Mouse (Mus musculus) olfactory bulb, adult 2 months (tissue): ENCODE measurements at regions not wholly inside any gene's neighbourhood (a gene's known extent, or its start where the extent isn't known, plus 50 kb on each side); places are given as distances from the start of the nearest gene placed in this dataset.

Source experiments
- H3K27ac ChIP-seq: fragments of 200-500 bp; 2 replicates; pipeline ENCODE4 v1.5.1; 2012; ENCODE audit warnings: low read depth, low read length; ENCODE audit not compliant: insufficient read depth
- H3K4me1 ChIP-seq: fragments of 200-500 bp; 2 replicates; pipeline ENCODE4 v1.6.1; 2012; ENCODE audit warnings: low read length; ENCODE audit not compliant: control insufficient read depth, insufficient read depth
- H3K4me3 ChIP-seq: fragments of 200-500 bp; 2 replicates; pipeline ENCODE4 v1.5.1; 2012; ENCODE audit warnings: mild to moderate bottlenecking, low read depth, low read length, moderate library complexity; ENCODE audit not compliant: insufficient read depth
- CTCF ChIP-seq: fragments of 200-500 bp; IDR thresholded peaks from 2 replicates; pipeline ENCODE4 v1.5.1; 2012; ENCODE audit warnings: low read depth, mild to moderate bottlenecking, low read length, moderate library complexity; ENCODE audit not compliant: insufficient read depth
- POLR2A ChIP-seq: fragments of 200-500 bp; IDR thresholded peaks from 2 replicates; pipeline ENCODE4 v1.6.1; 2012; ENCODE audit warnings: mild to moderate bottlenecking, low read depth, low read length, moderate library complexity; ENCODE audit not compliant: insufficient read depth
- WGBS: fragments of 180-500 bp; shearing (Covaris S2); methylation state at CpG from one replicate; pipeline ENCODE4 v1.1.7; 2018; 5-methylcytosine and 5-hydroxymethylcytosine counted together

DNA sequence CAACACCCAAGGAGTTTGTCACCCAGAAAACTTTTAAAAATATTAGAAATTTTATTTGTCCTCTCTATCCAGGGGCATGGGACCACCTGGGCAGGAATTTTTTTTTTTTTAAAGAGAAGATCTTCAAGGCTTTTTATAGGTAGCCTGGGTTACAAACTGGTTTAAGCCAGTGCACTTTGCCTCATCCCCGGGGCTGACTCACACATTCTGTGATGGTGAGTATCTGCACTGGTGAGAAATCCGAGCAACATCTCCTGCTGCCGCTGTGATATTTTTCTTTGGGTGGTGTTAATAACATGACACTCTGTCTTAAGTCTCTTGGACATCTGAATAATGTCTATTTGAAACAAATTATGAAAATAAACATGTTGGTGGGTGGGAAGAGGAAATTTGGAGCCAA is 327.8 kb downstream of the Foxa2 start:
- H3K27ac ChIP-seq = no peak overlapping the region
- no peaks in the 10 kb centered on the region for H3K4me1 ChIP-seq
- no peak for TF ChIP-seq POLR2A
- no peak for TF ChIP-seq CTCF
- H3K4me3 ChIP-seq = no peak overlapping the region
- 85% methylated on average over 3 of the region's 3 CpGs for WGBS

DNA sequence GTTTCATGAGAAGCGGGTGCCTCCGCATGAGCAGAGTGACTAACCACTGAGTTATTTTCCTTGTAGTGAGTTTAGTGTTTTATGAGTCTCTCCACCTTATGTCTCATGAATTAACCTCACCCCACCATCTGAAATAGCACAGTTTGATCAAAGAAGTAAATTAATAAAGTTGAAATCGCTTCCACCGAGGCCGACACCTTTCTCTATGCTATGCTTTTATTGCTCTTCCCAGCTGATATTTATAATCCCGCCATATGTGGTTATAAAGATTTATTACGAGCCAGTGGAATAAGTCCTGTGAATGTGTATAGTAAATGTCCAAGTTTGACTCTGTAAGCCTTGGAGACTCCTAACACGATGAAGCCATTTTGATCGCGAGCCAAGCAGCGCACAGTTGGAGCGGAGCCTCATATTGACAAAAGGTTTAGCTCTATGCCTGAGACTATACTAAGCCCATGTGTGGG is 329.3 kb downstream of the Foxa2 start:
- 92% methylated on average over 12 of the region's 12 CpGs for WGBS

DNA sequence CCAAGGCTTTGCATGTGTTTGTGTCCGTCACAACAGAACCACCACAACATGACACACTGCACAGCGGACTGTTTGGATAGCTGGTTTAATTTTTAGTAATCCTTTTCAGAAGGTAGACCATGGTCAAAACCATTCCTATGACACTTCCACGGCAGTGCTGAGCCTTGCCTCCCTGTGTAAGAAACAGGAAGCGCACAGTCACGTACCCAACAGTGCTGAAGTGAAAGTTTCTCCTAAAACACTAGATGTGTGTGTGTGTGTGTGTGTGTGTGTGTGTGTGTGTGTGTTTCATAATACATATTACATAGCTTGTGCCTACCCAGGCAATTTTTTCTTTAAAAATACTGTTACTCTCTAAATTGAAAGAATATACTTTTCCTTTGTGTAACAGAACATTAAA is 331.0 kb downstream of the Foxa2 start:
- no peak overlapping the region for H3K4me3 ChIP-seq
- H3K27ac ChIP-seq = no peak overlapping the region
- 93% methylated on average over 5 of the region's 5 CpGs for WGBS
- peaks cover 1% of the 10 kb centered on the region; the same call in 1 of the 2 replicates for H3K4me1 ChIP-seq
- TF ChIP-seq POLR2A (no peak), CTCF (no peak)

More for the DNA sequence above, 329.3 kb downstream of the Foxa2 start:
- no peak overlapping the region for H3K27ac ChIP-seq
- H3K4me3 ChIP-seq = no peak overlapping the region
- TF ChIP-seq CTCF (no peak), POLR2A (no peak)
- no peaks in the 10 kb centered on the region for H3K4me1 ChIP-seq

DNA sequence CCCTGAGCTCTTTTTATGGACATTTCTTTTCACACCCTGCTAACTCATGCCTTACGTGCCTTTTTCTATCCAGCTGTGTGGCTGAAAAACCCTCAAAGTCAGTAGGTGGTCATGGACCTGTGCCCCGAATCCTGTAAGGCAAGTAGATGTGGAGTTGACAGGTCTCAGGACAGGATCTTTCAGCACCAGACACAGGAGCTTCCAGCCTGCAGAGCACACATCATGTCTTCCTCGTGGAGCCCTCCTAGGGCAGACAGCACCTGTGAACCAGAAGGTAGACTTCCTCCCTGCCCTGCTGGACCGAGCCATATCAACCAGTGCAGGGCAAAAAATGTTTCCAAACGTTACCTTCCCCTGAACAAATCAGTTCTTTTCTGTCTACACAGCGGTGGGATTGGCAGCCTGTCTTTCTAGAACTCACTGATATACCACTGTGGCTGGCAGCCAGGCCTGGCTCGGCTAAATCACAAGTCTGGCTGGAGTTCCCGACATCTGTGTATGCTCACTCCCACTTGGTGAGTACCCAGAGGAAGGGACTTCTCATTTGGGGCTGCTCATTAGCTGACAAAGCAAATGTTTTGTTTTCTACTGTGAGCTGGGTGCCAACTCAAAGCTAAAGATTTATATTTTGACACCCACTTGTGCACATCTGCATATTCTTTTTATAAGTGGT is 336.0 kb downstream of the Foxa2 start:
- 44% methylated on average over 8 of the region's 8 CpGs for WGBS
- no peak overlapping the region for H3K4me3 ChIP-seq
- TF ChIP-seq CTCF = no peak
- no peak for TF ChIP-seq POLR2A

DNA sequence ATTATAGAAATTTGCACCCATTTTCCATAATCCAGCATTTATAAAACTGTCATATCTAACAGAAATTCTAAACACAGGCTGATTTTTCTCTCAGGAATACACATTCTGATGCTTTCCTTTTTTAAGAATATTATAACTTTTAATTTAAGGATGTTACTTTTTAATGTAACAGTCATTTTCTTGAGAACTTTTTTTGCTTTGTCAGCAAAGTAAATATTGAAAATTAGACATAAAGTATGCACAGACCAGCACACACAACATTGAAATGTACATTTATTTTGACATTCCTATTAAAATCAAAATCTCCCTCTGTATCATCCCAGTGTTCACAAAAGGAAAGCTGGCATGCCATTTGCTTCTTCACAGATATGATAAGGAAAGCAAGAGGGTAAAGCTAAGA is 337.0 kb downstream of the Foxa2 start:
- TF ChIP-seq POLR2A (no peak), CTCF (no peak)
- Histone ChIP-seq H3K27ac (no peak overlapping the region), H3K4me3 (no peak overlapping the region), H3K4me1 (peaks cover 4% of the 10 kb centered on the region; the same call in 1 of the 2 replicates)

More for the DNA sequence above, 336.0 kb downstream of the Foxa2 start:
- H3K27ac ChIP-seq = no peak overlapping the region
- peaks cover 4% of the 10 kb centered on the region; the same call in 1 of the 2 replicates for H3K4me1 ChIP-seq

DNA sequence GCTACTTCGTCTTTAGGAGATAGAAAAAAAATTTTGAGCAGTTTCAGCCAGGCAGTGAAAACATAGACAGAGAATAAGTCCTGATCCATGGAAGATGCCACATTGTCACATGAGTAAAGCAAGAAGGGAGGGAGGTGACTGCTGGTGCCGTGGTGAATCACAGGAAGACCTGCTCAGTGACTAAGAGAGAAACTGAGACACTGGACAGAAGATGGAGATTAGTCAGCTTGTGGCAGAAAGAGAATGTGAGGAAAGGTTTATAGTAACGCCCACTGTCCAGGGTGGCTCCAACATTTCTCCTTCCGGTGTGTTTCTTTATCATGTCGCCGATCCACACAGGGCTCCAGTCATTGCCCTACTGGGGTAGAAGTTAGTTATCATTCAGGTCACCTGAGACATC is 339.6 kb downstream of the Foxa2 start:
- no peak for TF ChIP-seq POLR2A
- no peak for TF ChIP-seq CTCF
- 84% methylated on average over 6 of the region's 6 CpGs for WGBS
- H3K4me3 ChIP-seq = no peak overlapping the region
- H3K27ac ChIP-seq = no peak overlapping the region
- peaks cover 4% of the 10 kb centered on the region; the same call in 1 of the 2 replicates for H3K4me1 ChIP-seq

DNA sequence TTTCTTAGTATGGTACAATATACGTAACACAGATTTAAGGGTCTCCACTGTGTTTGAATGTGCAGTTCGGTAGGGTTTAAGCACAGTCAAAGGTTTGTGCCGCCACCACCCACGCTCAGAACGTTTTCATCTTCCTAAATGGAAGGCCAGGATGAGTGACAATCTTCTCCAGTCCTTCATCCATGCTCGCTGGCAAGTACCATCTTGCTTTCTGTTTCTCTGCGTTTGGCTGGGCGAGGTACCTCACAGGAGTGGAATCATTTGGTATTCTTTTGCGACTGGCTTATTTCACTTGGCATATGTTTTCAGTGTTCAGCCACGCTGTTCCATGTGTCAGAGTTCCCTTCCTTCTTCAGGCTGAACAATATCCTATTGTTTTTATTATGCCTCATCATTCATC is 342.3 kb downstream of the Pax1 start:
- Histone ChIP-seq H3K4me1 (no peaks in the 10 kb centered on the region), H3K4me3 (no peak overlapping the region), H3K27ac (no peak overlapping the region)
- WGBS = 82% methylated on average over 10 of the region's 10 CpGs
- no peak for TF ChIP-seq POLR2A
- TF ChIP-seq CTCF = no peak

DNA sequence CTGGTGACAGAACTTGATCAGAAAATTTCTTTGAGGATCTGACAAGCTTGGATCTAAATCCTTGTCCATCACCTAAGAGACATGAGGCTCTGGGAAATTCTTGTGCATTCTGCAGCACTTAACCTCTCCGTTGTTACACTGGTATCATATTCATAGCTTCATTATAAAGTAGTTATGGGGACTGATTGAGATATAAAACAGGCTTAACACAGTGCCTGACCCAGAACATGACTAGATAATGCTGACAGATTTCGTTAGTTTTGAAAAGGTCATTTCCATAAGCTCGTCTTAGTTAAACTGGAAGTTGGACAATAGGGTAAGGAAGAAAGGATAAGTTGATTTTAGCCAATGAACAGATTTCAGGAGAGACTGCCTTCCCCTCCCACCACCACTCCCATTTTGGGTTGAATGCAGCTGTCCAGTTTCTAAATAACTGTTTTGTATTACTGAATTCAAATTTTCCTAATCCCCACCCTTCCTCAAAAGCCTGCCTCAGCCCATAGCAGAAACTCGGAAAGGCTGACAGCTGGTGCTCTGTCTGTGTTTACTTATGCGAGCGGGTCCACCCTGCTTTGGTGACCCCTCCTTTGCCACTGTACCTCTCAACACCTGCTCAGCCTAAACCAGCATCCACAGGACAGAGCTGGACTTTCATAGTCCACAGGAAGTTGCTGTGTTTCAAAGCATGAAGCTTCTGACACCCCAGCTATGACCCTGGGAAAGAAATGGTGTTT is 340.8 kb downstream of the Pax1 start:
- 59% methylated on average over 6 of the region's 6 CpGs for WGBS
- H3K27ac ChIP-seq = no peak overlapping the region
- TF ChIP-seq CTCF (no peak), POLR2A (no peak)
- no peaks in the 10 kb centered on the region for H3K4me1 ChIP-seq
- H3K4me3 ChIP-seq = no peak overlapping the region

DNA sequence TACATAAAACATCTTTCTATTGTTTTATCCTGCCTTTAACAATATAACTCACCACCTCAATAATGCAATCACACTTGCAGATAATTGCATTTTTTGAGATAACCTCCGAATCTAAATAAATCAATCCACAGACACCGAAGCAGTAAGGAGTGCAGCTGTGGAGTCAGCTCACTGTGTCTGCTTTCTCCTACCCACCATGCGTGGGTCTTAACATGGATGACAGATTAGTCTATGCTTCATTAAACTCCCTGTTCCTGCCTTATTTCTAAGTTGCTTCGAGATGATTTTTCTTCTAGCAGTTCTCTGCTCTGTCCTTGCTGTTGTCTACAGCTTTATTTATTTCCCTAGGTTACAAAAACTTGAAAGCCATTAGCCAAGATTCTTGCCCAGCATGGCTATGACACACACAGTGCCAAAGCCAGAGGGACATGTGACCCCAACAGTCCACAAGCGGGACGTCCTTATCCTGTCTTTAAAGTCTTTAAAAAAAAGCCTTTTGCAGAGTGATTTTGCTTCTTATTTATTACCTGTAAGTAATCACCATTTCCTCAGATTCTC is 337.9 kb downstream of the Pax1 start:
- TF ChIP-seq POLR2A (no peak), CTCF (no peak)
- no peak overlapping the region for H3K27ac ChIP-seq
- no peak overlapping the region for H3K4me3 ChIP-seq
- 56% methylated on average over 6 of the region's 6 CpGs for WGBS
- no peaks in the 10 kb centered on the region for H3K4me1 ChIP-seq
